Mouse (Mus musculus): ENCODE measurements around the gene Zcrb1. TPM values are rescaled to one million over a fixed set of nuclear protein-coding genes. Genes with fewer than 3 reads are reported as not detected.
"Not testable (repeated sequence)": the region's sequence is repeated elsewhere in the genome, so short reads cannot be mapped to it uniquely, and the experiment has no call there.

Gene Zcrb1
- total RNA-seq (2021) = 10 to 100 TPM; 77.2 to 86.6 TPM
- long read RNA-seq, experiment 1, transcript Zcrb1-201 (8 exons, 877 nt) = major isoform, 130 of 169 reads
- long read RNA-seq, experiment 1, transcript Zcrb1-208 (8 exons, 850 nt) = minor isoform, 8 of 169 reads
- long read RNA-seq, experiment 1, partial matches to known transcripts = 9 of 169 reads
- long read RNA-seq, experiment 1, other reads (novel, unspliced or antisense) = 20 of 169 reads
- long read RNA-seq, experiment 2, transcript Zcrb1-208 (8 exons, 850 nt) = minor isoform, 5 of 87 reads
- long read RNA-seq, experiment 2, transcript Zcrb1-201 (8 exons, 877 nt) = major isoform, 71 of 87 reads
- long read RNA-seq, experiment 2, partial matches to known transcripts = 1 of 87 reads
- long read RNA-seq, experiment 2, other reads (novel, unspliced or antisense) = 9 of 87 reads

GRCm38 (mm10) chr15:93397826-93398698, at the start of gene Zcrb1, which contains the start of gene Pphln1:
Zcrb1 (minus strand) TSS chr15:93398334.
Pphln1 (plus strand) TSS chr15:93398350.
- DNase-seq = peak; percentile 93

DNA sequence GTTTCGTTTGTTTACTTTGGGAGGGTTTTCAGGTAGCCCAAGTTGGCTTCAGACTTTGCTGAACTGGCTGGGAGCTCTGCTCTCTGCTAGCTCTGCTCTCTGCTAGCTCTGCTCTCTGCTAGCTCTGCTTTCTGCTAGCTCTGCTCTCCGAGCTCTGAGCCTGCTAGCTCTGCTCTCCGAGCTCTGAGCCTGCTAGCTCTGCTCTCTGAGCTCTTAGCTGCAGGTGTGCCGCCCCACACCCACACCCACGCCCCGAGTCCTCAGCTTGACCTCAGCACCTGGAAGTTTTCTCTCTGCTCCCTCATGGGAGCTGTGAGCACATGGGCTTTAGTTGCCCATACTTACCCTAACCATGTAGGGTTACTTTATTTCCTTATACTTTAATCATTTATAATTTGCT, 45.5 kb upstream of the Zcrb1 start:
- DNase-seq = no peak

- DNase-seq = no peak
These were observed 44.1 kb upstream of the Zcrb1 start for GRCm38 (mm10) chr15:93442271-93442670.

DNA sequence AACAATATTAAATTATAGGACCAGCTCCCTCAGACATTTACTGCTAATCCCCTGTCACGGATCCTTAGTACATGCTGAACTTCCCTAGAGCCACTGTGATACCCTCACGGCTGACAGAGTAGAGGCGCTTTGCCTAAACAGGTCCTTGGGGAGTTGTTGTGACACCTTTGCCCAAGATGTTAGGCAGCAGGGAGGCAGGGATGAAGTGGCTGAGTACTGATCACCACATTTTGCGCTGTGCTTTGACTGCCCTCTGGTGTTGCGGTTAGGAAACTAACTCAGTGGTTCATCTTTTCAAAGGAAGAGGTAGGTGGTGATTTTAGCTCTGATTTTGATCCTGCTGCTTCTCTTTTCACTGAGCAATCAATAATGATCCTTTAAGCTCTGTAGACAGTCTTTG, 40.5 kb upstream of the Zcrb1 start:
- DNase-seq = peak; percentile 79

- no peak for DNase-seq
These were observed 37.9 kb upstream of the Zcrb1 start for GRCm38 (mm10) chr15:93435998-93436397.

GRCm38 (mm10) chr15:93433811-93434210, 35.7 kb upstream of the Zcrb1 start:
- no peak for DNase-seq

DNA sequence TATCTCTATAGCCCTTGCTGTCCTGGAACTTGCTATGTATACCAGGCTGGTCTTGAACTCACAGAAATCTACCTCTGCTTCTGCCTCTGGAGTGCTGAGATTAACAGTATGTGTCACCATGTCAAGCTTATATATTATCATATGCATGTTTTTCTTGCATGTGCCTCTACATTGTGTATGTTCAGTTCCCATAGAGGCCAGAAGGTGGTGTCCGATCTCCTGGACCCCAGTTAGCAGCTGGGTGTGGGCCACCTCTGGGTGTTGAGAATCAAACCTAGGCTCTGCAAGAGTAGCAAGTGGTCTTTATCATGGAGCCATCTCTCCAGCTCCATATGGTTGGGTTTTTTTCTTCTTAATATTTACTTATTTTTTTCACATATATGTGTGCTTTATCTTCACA, 24.4 kb upstream of the Zcrb1 start:
- no peak for DNase-seq

DNA sequence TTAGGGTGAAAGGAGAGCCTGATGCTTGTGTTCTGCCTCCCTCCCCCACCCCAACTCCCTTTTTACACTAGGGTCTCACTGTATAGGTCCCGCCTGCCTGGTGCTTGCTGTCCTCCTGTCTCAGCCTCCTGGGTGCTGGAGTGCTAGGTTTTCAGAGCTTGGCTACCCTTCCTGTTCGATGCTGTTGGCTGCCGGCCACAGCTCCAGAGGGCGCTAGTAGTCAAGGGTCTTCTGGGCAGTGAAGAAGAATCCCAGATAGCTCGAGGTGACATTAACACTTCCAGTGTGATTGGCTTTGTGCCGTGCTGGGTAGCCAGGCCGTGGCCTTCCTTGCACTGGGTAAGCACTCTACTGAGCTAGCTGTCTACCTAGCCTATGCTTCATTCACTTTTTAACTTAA, 22.5 kb upstream of the Zcrb1 start:
- DNase-seq = no peak

GRCm38 (mm10) chr15:93416300-93416699, 18.2 kb upstream of the Zcrb1 start:
- DNase-seq = peak; percentile 35

DNA sequence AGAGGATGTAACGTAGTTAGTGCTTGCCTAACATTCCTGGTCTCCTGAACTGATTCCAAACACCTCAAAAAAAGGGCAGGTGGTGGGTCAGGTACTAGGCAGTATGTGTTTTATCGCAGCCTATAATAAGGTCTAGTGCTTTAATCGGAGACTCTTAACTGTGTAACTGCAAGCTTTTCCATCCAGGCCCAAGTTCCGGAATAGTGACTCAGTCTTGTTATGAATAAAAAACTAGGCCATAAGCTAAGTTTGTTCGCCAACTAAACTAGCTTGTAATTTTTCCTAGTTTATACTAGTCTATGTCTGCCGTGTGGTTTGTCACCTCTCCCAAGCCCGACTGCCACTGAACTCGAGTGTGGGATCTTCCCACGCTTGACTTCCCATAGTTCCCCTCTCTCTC, 16.3 kb upstream of the Zcrb1 start:
- DNase-seq = no peak

DNA sequence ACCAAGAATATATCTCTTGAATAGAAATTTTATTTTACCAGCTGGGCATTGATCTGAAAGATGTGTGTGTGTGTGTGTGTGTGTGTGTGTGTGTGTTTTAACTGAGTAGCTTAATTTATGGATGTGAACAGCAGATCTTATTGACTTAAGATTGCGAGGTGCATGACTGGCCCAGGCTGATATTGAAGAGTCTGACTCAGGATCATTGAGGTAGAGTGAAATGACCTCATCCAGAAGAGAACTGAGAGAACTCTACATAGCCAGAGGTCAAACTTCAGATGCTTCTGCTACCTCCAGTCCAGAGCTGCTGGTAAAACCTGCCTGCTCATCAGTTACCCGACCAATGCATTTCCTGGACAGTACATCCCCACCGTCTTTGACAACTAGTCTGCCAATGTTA, 14.3 kb upstream of the Zcrb1 start:
- no peak for DNase-seq

DNA sequence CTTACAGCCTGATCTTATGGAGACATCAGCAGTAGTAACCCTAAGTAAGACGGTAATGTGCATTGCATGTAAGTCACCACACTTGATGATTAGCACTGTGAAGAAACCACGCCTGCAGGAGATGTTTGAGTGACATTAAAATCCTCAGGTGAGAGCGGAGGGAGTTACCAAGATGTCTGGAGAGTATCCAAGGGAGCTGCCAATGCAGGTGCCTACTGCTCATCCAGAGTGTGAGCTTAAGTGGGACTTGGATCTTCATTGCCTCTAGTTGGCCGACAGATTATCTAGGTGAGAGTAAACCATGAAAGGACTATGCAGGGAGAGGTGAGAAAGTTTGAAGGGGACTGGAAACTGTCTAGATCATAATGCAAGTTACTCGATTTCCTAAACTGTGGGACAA, 8.4 kb upstream of the Zcrb1 start:
- no peak for DNase-seq

- DNase-seq = no peak
These were observed 7.4 kb upstream of the Zcrb1 start for GRCm38 (mm10) chr15:93405446-93405986.

GRCm38 (mm10) chr15:93404849-93405248, 6.7 kb upstream of the Zcrb1 start:
- no peak for DNase-seq

GRCm38 (mm10) chr15:93402730-93403129, 4.6 kb upstream of the Zcrb1 start:
- DNase-seq = no peak

DNA sequence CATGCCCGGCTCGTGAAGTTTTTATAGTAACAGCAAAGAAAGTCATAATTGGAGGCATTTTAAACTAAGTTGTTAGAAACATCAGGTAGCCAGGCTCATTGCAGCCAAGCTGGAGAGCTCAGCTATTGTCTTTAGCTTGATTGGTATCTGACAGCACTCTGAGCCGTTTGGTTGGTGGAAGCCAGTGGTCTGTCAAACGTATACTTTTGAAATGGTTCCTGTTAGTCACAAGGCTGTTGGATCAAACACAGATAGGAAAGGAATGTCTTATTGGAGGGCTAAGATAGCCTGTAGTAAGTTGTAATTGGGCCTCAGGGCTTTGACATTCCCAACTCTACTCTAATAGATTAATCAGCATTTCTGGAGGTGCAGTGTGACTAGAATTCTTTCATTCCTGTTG, 3.3 kb upstream of the Zcrb1 start:
- no peak for DNase-seq

DNA sequence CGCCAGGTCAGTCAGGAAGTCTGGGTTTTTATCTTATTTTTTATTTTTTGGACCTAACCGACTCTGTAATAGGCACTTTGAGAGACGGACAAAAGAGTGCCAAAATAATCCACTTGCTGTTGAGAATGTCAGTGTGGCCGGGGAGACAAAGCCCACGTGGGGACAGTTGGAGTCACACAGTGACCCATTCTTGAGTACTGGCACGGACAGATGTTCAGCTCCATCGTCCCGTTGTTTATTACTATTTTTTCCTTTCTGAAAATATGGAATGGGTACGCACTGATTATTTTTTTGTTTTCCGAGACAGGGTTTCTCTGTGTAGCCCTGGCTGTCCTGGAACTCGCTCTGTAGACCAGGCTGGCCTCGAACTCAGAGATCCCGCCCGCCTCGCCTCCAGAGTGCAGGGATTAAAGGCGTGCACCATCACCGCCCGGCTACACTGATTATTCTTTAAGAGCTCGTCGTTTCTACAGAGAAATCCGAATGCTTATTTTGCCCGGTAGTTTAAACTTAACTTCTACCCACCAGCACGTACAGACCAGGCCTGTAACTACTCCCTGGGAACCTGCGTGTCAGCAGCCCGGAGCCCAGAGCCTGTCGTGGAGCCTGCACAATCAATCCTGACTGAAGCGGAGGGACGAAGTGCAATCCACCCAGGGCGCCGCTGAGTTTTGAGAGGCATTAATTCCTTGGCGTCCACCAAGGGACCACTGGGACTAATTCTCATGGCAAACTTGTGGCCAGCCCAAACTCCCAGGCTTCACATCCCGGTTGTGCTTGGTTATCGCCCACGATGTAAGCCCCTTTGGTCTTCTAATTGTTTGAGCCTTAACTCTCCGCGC, 786 bp upstream of the Zcrb1 start:
- peak; percentile 18 for DNase-seq

GRCm38 (mm10) chr15:93397269-93397668, 865 bp downstream of the Zcrb1 start:
- DNase-seq = no peak

- DNase-seq = no peak
These were observed 16.8 kb downstream of the Zcrb1 start for GRCm38 (mm10) chr15:93381337-93381736.

GRCm38 (mm10) chr15:93379177-93379576, 19.0 kb downstream of the Zcrb1 start:
- DNase-seq = no peak

- no peak for DNase-seq
These were observed 22.4 kb downstream of the Zcrb1 start for GRCm38 (mm10) chr15:93375696-93376095.

- DNase-seq = not testable (repeated sequence)
These were observed 25.5 kb downstream of the Zcrb1 start for GRCm38 (mm10) chr15:93372525-93373119.

Measured in adrenal gland, postnatal 10 days (tissue).